Mouse (Mus musculus) cortical plate, adult 2 months (tissue): ENCODE measurements around the gene Naaladl2.

Experiments
- CTCF ChIP-seq: fragments of 200-500 bp; IDR thresholded peaks from 2 replicates; pipeline ENCODE4 v1.5.1; 2011; ENCODE audit warnings: mild to moderate bottlenecking, control low read depth, low read length; ENCODE audit not compliant: insufficient read depth; ENCODE audit errors: extremely low read depth
- POLR2A ChIP-seq: fragments of 200-500 bp; IDR thresholded peaks from 2 replicates; pipeline ENCODE4 v1.6.1; 2011; ENCODE audit warnings: mild to moderate bottlenecking, low read length, control low read depth; ENCODE audit not compliant: insufficient read depth; ENCODE audit errors: extremely low read depth

DNA sequence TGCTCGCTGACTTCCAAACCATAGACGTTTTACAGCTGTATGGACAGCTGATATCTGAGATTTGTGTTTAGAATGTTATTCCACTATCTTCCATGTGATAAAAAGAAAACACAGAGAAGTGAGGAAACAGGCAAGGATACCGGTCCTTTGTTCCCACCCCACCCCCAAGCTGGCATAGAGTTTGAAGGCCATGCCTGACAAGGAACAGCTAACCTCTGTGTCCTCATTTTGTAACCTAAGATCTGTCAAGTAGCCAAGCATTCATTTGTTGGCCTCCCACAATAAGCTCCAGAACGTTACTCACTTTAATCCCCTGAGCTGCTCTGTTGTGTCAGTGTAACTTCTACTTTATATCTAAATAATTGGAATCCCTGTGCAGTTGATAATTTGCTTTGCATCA lies 161.9 kb downstream of the Naaladl2 start:
- TF ChIP-seq CTCF, result no peak
- no peak for TF ChIP-seq POLR2A
